Mouse (Mus musculus): Measurements from ENCODE around the gene Ppp4r1.

DNA sequence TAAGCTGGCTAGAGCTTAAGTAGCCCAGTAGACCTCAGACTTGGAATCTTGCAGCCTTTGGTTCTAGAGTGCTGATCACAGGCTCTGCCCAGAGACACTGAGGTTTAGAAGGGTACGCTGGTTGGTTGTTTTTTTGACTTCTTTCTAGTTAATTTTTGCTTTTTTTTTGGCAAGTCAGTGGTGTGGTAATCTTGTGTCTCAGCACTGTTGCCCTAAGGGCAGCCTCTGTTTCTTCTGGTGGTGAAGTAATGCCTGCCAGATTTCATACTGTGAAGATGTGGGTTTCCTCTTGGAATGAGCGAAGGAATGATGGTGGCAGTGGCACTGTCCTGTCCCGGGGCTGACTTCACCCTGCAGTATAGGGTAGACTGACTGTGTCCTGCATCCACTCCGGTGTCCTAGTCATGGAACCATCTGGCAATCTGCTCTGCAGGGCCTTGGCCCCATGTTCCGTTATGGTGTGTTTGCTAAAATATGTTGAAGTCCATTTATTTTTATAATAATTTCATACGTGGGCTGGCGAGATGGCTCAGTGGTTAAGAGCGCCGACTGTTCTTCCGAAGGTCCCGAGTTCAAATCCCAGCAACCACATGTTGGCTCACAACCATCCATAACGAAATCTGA, 11.0 kb downstream of the Ppp4r1 start:
- TF ChIP-seq CTCF (IDR thresholded peaks at IDR 0.05; ENCODE audit: control insufficient read depth, insufficient read depth, insufficient replicate concordance, low read depth, low read length) (no peak), POLR2A (IDR thresholded peaks at IDR 0.05; ENCODE audit: control insufficient read depth, low read depth, low read length) (no peak)

Data from testis, adult 2 months (tissue).